Mouse (Mus musculus) embryonic facial prominence, embryonic 12.5 days (tissue): ENCODE data around the gene Hoxb2. TPM values are rescaled to one million over a fixed set of nuclear protein-coding genes. Genes with fewer than 3 reads are reported as not detected.

Experiments used
- ATAC-seq: fragments of 200-750 bp; cut with Nextera tagmentation; 2 replicates; pipeline ENCODE4 v1.8.0; 2017; ENCODE audit not compliant: insufficient number of reproducible peaks, insufficient read depth, low FRiP score, low TSS enrichment
- H3K27ac ChIP-seq: fragments of 300-500 bp; sonication (generic); 2 replicates; pipeline ENCODE4 v1.5.1; 2016; ENCODE audit warnings: mild to moderate bottlenecking
- H3K27me3 ChIP-seq: fragments of 300-500 bp; sonication (generic); 2 replicates; pipeline ENCODE4 v1.6.1; 2016; ENCODE audit warnings: mild to moderate bottlenecking, moderate library complexity
- H3K36me3 ChIP-seq: fragments of 300-500 bp; sonication (generic); 2 replicates; pipeline ENCODE4 v1.6.1; 2016; ENCODE audit warnings: mild to moderate bottlenecking
- H3K4me1 ChIP-seq: fragments of 300-500 bp; sonication (generic); 2 replicates; pipeline ENCODE4 v1.6.1; 2016
- H3K4me2 ChIP-seq: fragments of 300-500 bp; sonication (generic); replicated peaks from 2 replicates; pipeline ENCODE4 v1.6.1; 2016; ENCODE audit warnings: mild to moderate bottlenecking, moderate library complexity
- H3K4me3 ChIP-seq: fragments of 300-500 bp; sonication (generic); 2 replicates; pipeline ENCODE4 v1.5.1; 2016; ENCODE audit warnings: mild to moderate bottlenecking
- H3K9ac ChIP-seq: fragments of 300-500 bp; sonication (generic); 2 replicates; pipeline ENCODE4 v1.6.1; 2016; ENCODE audit warnings: mild to moderate bottlenecking, moderate library complexity
- H3K9me3 ChIP-seq: fragments of 300-500 bp; sonication (generic); 2 replicates; pipeline ENCODE4 v1.6.1; 2016; ENCODE audit warnings: mild to moderate bottlenecking, moderate library complexity
- WGBS: fragments of 180-500 bp; shearing (Covaris S2); methylation state at CpG from one replicate; pipeline ENCODE4 v1.1.7; 2016; 5-methylcytosine and 5-hydroxymethylcytosine counted together
- polyA plus RNA-seq: library from polyadenylated mRNA; unstranded; fragments of >200 nt; fragmentation: Nextera tagmentation; extraction: Ambion mirVana; gene quantifications from 2 replicates; pipeline ENCODE4 v1.2.1, GENCODE M21; 2016

The Hoxb2 gene
- polyA plus RNA-seq, 1 experiment from 2014 or later: 6.5 TPM

- Histone ChIP-seq H3K36me3 (no peaks in the 10 kb centered on the region), H3K4me2 (peak overlapping the region; percentile 45), H3K9ac (no peak overlapping the region), H3K4me3 (peak overlapping the region; percentile 31), H3K27ac (no peak overlapping the region), H3K27me3 (peaks cover 96% of the 10 kb centered on the region), H3K9me3 (no peaks in the 10 kb centered on the region), H3K4me1 (peaks cover 5% of the 10 kb centered on the region; the same call in 1 of the 2 replicates)
- 1% methylated on average over 42 of the region's 45 CpGs for WGBS
- ATAC-seq: no peak
These were observed 31.8 kb upstream of the Hoxb2 start for GRCm38 (mm10) chr11:96318368-96319070.

GRCm38 (mm10) chr11:96319071-96319902 is 31.0 kb upstream of the Hoxb2 start:
- H3K36me3 ChIP-seq: no peaks in the 10 kb centered on the region
- H3K27ac ChIP-seq: no peak overlapping the region
- H3K27me3 ChIP-seq: peaks cover 96% of the 10 kb centered on the region
- WGBS: under 1% methylated on average over 34 of the region's 34 CpGs
- no peak overlapping the region for H3K9ac ChIP-seq
- ATAC-seq: no peak
- peak overlapping the region; percentile 45 for H3K4me2 ChIP-seq
- H3K9me3 ChIP-seq: no peaks in the 10 kb centered on the region
- H3K4me3 ChIP-seq: peak overlapping the region; percentile 31
- H3K4me1 ChIP-seq: peaks cover 5% of the 10 kb centered on the region; the same call in 1 of the 2 replicates

GRCm38 (mm10) chr11:96319910-96320309 is 30.4 kb upstream of the Hoxb2 start:
- Histone ChIP-seq H3K4me1 (peaks cover 5% of the 10 kb centered on the region; the same call in 1 of the 2 replicates), H3K27ac (no peak overlapping the region), H3K9me3 (no peaks in the 10 kb centered on the region), H3K9ac (no peak overlapping the region), H3K36me3 (no peaks in the 10 kb centered on the region), H3K4me2 (no peak overlapping the region), H3K4me3 (no peak overlapping the region), H3K27me3 (peaks cover 98% of the 10 kb centered on the region)
- under 1% methylated on average over 29 of the region's 29 CpGs for WGBS
- no peak for ATAC-seq

GRCm38 (mm10) chr11:96320688-96321087 is 29.6 kb upstream of the Hoxb2 start:
- Histone ChIP-seq H3K9ac (no peak overlapping the region), H3K4me3 (no peak overlapping the region), H3K36me3 (no peaks in the 10 kb centered on the region), H3K27ac (no peak overlapping the region), H3K4me2 (no peak overlapping the region), H3K27me3 (peaks cover 98% of the 10 kb centered on the region), H3K4me1 (peaks cover 5% of the 10 kb centered on the region; the same call in 1 of the 2 replicates), H3K9me3 (no peaks in the 10 kb centered on the region)
- under 1% methylated on average over 17 of the region's 17 CpGs for WGBS
- ATAC-seq: no peak

DNA sequence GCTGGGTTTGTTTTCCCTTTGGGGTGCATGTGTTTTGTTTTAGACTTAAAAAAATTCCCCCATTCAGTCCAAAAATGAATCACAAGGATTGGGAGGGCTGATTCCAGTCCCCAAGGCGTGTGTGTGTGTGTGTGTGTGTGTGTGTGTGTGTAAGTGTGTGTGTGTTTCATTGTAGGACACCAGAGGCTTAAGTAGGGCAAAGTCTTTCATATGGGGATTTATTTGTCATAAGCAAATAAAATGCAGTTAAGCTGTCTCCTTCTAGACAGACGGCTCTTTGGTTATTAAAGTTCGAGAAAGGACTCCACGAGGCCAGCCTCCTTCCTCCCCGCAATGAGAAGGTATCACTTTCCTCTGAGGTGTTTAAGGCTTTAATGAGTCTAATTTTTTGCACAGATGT is 28.5 kb upstream of the Hoxb2 start:
- ATAC-seq: no peak
- H3K27ac ChIP-seq: no peak overlapping the region
- H3K4me1 ChIP-seq: peaks cover 5% of the 10 kb centered on the region; the same call in 1 of the 2 replicates
- H3K36me3 ChIP-seq: no peaks in the 10 kb centered on the region
- no peak overlapping the region for H3K4me3 ChIP-seq
- H3K9ac ChIP-seq: no peak overlapping the region
- WGBS: 4% methylated on average over 5 of the region's 5 CpGs
- no peaks in the 10 kb centered on the region for H3K9me3 ChIP-seq
- H3K4me2 ChIP-seq: no peak overlapping the region
- H3K27me3 ChIP-seq: peaks cover 99% of the 10 kb centered on the region

DNA sequence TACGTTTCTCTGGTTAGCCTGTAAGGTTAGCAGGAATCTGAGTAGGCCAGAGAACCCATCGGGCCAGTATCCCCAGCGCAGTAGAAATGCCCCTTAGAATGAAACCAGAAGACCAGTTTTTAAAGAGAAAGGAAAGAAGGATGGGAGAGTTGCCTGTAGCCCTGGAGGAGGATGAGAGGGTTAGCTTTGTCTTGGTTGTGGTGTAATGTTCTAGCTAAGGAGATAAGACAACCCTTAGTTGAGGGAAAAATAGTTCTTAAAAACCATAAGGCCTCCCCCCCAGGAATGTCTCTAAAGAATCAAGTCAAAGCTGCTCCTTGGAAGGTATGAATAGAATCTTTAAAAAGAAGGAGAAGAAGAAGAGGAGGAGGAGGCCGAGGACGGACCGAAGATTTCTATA is 27.6 kb upstream of the Hoxb2 start:
- Histone ChIP-seq H3K27ac (no peak overlapping the region), H3K36me3 (no peaks in the 10 kb centered on the region), H3K4me1 (peaks cover 5% of the 10 kb centered on the region; the same call in 1 of the 2 replicates), H3K4me2 (no peak overlapping the region), H3K4me3 (no peak overlapping the region), H3K9ac (no peak overlapping the region), H3K9me3 (no peaks in the 10 kb centered on the region), H3K27me3 (peaks cover 100% of the 10 kb centered on the region)
- 4% methylated on average over 6 of the region's 6 CpGs for WGBS
- no peak for ATAC-seq

- H3K4me3 ChIP-seq: peak within 1 kb of the TSS; percentile 1; the same call in 1 of the 2 replicates
- H3K27ac ChIP-seq: no peak within 1 kb of the TSS
- WGBS: 2% methylated on average over 10 of the region's 10 CpGs
- H3K4me1 ChIP-seq: peaks cover 5% of the 10 kb centered on the region; the same call in 1 of the 2 replicates
- H3K36me3 ChIP-seq: no peaks in the 10 kb centered on the region
- no peak within 1 kb of the TSS for H3K9ac ChIP-seq
- H3K9me3 ChIP-seq: no peaks in the 10 kb centered on the region
- ATAC-seq: no peak
- peaks cover 100% of the 10 kb centered on the region for H3K27me3 ChIP-seq
- H3K4me2 ChIP-seq: no peak within 1 kb of the TSS
These were observed 27.2 kb upstream of the Hoxb2 start, which contains the start of gene Hoxb3 for GRCm38 (mm10) chr11:96323154-96323553. Hoxb3 (plus strand) TSS chr11:96323326.

- no peak for ATAC-seq
- Histone ChIP-seq H3K9ac (no peak overlapping the region), H3K27me3 (peaks cover 100% of the 10 kb centered on the region), H3K27ac (no peak overlapping the region), H3K36me3 (no peaks in the 10 kb centered on the region), H3K4me2 (no peak overlapping the region), H3K4me1 (no peaks in the 10 kb centered on the region), H3K9me3 (no peaks in the 10 kb centered on the region), H3K4me3 (peak overlapping the region; percentile 1; the same call in 1 of the 2 replicates)
- WGBS: under 1% methylated on average over 5 of the region's 5 CpGs
These were observed 26.2 kb upstream of the Hoxb2 start for GRCm38 (mm10) chr11:96324125-96324524.

DNA sequence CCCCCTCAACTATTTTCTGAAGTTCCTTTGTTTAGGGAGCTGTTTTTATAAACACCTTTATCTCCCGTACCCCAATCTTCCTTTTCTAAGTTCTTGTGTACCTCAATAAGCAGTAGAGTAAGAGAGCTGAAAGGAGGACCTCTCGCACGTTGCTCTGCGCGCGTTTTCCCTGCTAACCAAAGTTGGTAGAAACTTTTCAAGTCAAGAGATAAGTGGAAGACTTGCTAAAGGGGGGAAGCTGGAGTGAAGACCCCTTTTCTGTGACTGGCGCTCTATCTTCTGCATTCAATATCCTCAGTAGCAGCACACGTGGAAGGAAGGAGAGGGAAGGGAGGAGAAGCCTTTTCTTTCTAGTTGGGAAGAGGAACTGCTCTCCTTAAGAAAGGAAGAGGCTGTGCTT is 25.4 kb upstream of the Hoxb2 start:
- WGBS: 4% methylated on average over 8 of the region's 8 CpGs
- ATAC-seq: no peak
- no peak overlapping the region for H3K4me2 ChIP-seq

GRCm38 (mm10) chr11:96325747-96326212 is 24.5 kb upstream of the Hoxb2 start:
- H3K27ac ChIP-seq: no peak overlapping the region
- H3K36me3 ChIP-seq: no peaks in the 10 kb centered on the region
- no peak overlapping the region for H3K4me3 ChIP-seq
- no peaks in the 10 kb centered on the region for H3K4me1 ChIP-seq
- H3K9ac ChIP-seq: no peak overlapping the region
- ATAC-seq: no peak
- H3K27me3 ChIP-seq: peaks cover 100% of the 10 kb centered on the region
- H3K4me2 ChIP-seq: no peak overlapping the region
- no peaks in the 10 kb centered on the region for H3K9me3 ChIP-seq
- WGBS: 2% methylated on average over 22 of the region's 22 CpGs

More for the DNA sequence above, 25.4 kb upstream of the Hoxb2 start:
- Histone ChIP-seq H3K27me3 (peaks cover 100% of the 10 kb centered on the region), H3K36me3 (no peaks in the 10 kb centered on the region), H3K4me3 (no peak overlapping the region), H3K9ac (no peak overlapping the region), H3K4me1 (no peaks in the 10 kb centered on the region), H3K27ac (no peak overlapping the region), H3K9me3 (no peaks in the 10 kb centered on the region)

- Histone ChIP-seq H3K27ac (no peak overlapping the region), H3K4me2 (no peak overlapping the region), H3K9me3 (no peaks in the 10 kb centered on the region), H3K27me3 (peaks cover 100% of the 10 kb centered on the region), H3K4me1 (no peaks in the 10 kb centered on the region), H3K4me3 (no peak overlapping the region), H3K36me3 (no peaks in the 10 kb centered on the region), H3K9ac (no peak overlapping the region)
- no peak for ATAC-seq
- WGBS: 1% methylated on average over 12 of the region's 12 CpGs
These were observed 23.6 kb upstream of the Hoxb2 start for GRCm38 (mm10) chr11:96326705-96327104.
